Mouse (Mus musculus) embryonic facial prominence, embryonic 14.5 days (tissue): Measurements from ENCODE around the gene Stk4. TPM values are rescaled to one million over a fixed set of nuclear protein-coding genes. Genes with fewer than 3 reads are reported as not detected.
"Not testable (repeated sequence)": the region's sequence is repeated elsewhere in the genome, so short reads cannot be mapped to it uniquely, and the experiment has no call there.

Source experiments
- ATAC-seq: fragments of 200-750 bp; cut with Nextera tagmentation; 2 replicates; pipeline ENCODE4 v1.8.0; 2017; ENCODE audit warnings: low read depth, moderate number of reproducible peaks, moderate TSS enrichment
- DNase-seq: peaks from one replicate; pipeline ENCODE4 v3.0.0-alpha.2; 2015; ENCODE audit warnings: low spot score
- H3K27ac ChIP-seq: fragments of 300-500 bp; sonication (generic); replicated peaks from 2 replicates; pipeline ENCODE4 v1.5.1; 2014; ENCODE audit warnings: low read depth, mild to moderate bottlenecking, low read length, moderate library complexity
- H3K27me3 ChIP-seq: fragments of 300-500 bp; sonication (generic); replicated peaks from 2 replicates; pipeline ENCODE4 v1.6.1; 2014; ENCODE audit warnings: low read length; ENCODE audit not compliant: control insufficient read depth, insufficient read depth
- H3K36me3 ChIP-seq: fragments of 300-500 bp; sonication (generic); 2 replicates; pipeline ENCODE4 v1.6.1; 2014; ENCODE audit warnings: low read length, mixed read lengths; ENCODE audit not compliant: control insufficient read depth, insufficient read depth
- H3K4me1 ChIP-seq: fragments of 300-500 bp; sonication (generic); 2 replicates; pipeline ENCODE4 v1.6.1; 2014; ENCODE audit warnings: antibody characterized with exemption, low read length; ENCODE audit not compliant: control insufficient read depth, insufficient read depth
- H3K4me2 ChIP-seq: fragments of 300-500 bp; sonication (generic); 2 replicates; pipeline ENCODE4 v1.6.1; 2014; ENCODE audit warnings: low read depth, mild to moderate bottlenecking, low read length, moderate library complexity, mixed read lengths
- H3K4me3 ChIP-seq: fragments of 300-500 bp; sonication (generic); 2 replicates; pipeline ENCODE4 v1.5.1; 2014; ENCODE audit warnings: low read depth, mild to moderate bottlenecking, low read length
- H3K9ac ChIP-seq: fragments of 300-500 bp; sonication (generic); 2 replicates; pipeline ENCODE4 v1.6.1; 2014; ENCODE audit warnings: low read depth, mild to moderate bottlenecking, low read length, moderate library complexity, mixed read lengths
- H3K9me3 ChIP-seq: fragments of 300-500 bp; sonication (generic); 2 replicates; pipeline ENCODE4 v1.6.1; 2016; ENCODE audit warnings: low read length; ENCODE audit not compliant: control insufficient read depth
- WGBS: fragments of 180-500 bp; shearing (Covaris S2); extraction: QIAGEN DNeasy Blood & Tissue Kit; methylation state at CpG from one replicate; pipeline ENCODE4 v1.1.7; 2014; 5-methylcytosine and 5-hydroxymethylcytosine counted together
- polyA plus RNA-seq: library from polyadenylated mRNA; unstranded; fragments of >200 nt; fragmentation: Nextera tagmentation; extraction: Ambion mirVana; gene quantifications from 2 replicates; pipeline ENCODE4 v1.2.1, GENCODE M21; 2014

Stk4 gene
- polyA plus RNA-seq, 1 experiment from 2014 or later = 24.4 TPM

DNA sequence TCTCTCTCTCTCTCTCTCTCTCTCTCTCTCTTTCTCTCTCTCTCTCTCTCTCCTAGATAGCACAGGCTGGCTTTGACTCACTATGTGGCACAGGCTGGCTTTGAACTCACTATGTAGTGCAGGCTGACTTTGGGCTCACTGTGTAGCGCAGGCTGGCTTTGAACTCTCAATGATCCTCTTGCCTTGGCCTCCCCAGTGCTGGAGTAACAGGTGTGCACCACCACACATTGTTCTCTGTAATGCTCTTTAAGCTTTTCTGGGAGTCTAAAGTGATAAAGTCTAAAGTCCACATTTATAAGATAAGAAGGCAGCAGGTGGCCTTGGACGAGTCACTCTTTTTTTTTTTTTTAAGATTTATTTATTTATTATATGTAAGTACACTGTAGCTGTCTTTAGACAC lies 28.6 kb upstream of the Stk4 start:
- Histone ChIP-seq H3K4me2 (no peak overlapping the region), H3K36me3 (no peaks in the 10 kb centered on the region), H3K4me3 (no peak overlapping the region), H3K9ac (no peak overlapping the region), H3K27ac (no peak overlapping the region), H3K4me1 (no peaks in the 10 kb centered on the region), H3K9me3 (no peaks in the 10 kb centered on the region), H3K27me3 (no peaks in the 10 kb centered on the region)
- ATAC-seq (no peak), DNase-seq (no peak)
- 88% methylated on average over 2 of the region's 2 CpGs for WGBS

DNA sequence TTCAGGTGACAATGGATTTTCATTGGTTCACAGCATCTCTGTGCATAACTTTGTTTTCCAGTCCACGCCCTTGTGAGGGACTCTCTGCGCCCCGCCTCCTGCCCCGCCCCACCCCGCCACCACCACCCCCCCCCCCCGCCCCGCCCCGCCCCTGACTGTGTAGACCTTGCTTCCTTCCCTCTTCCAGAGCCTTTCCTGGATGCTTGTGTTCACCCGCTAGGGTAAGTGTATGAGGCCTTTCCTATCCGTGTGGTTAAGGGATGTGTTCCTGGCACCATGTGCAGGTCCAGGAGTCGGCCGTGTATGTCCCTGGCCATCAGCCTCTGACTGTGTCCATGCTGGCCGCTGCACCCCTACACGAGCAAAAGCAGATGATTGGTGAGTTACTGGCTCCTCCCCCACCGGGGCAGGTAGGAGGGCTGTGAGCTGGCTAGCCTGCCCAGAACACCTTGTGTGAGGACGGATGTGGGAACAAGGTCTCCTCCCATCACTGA lies 22.9 kb upstream of the Stk4 start:
- whole genome bisulfite sequencing = 5% methylated on average over 10 of the region's 16 CpGs
- H3K36me3 ChIP-seq = peaks cover 8% of the 10 kb centered on the region; the same call in 1 of the 2 replicates
- H3K27ac ChIP-seq = no peak overlapping the region
- H3K9me3 ChIP-seq = no peaks in the 10 kb centered on the region
- H3K27me3 ChIP-seq = no peaks in the 10 kb centered on the region
- no peaks in the 10 kb centered on the region for H3K4me1 ChIP-seq
- ATAC-seq (peak; percentile 79), DNase-seq (peak; percentile 35)
- no peak overlapping the region; the same call in 1 of the 2 replicates for H3K9ac ChIP-seq
- H3K4me3 ChIP-seq = peak overlapping the region; percentile 18; the same call in 1 of the 2 replicates
- H3K4me2 ChIP-seq = peak overlapping the region; percentile 43

DNA sequence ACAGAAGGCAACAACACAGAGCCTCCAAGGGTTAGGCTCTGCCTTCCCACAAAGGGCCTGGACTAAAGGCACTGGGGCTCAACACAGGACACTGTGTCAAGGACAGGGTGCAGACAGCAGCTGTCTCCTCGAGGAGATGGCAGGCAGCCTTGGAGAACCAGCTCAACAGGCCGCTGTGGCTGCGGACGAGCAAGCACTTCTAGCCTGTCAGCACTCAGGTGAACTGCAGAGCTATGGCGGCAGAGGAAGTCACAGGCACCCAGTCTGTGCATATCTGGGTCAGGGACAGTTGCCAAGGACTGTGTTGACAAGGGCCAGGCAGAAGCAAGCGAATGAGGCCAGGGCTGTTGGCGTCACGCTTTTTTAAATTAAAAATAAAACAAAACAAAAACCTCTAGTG lies 16.4 kb upstream of the Stk4 start:
- Histone ChIP-seq H3K9ac (no peak overlapping the region), H3K4me2 (no peak overlapping the region), H3K27me3 (no peaks in the 10 kb centered on the region), H3K36me3 (peaks cover 69% of the 10 kb centered on the region), H3K4me1 (no peaks in the 10 kb centered on the region), H3K9me3 (no peaks in the 10 kb centered on the region), H3K27ac (no peak overlapping the region), H3K4me3 (no peak overlapping the region)
- ATAC-seq (no peak), DNase-seq (no peak)
- 86% methylated on average over 8 of the region's 8 CpGs for WGBS

DNA sequence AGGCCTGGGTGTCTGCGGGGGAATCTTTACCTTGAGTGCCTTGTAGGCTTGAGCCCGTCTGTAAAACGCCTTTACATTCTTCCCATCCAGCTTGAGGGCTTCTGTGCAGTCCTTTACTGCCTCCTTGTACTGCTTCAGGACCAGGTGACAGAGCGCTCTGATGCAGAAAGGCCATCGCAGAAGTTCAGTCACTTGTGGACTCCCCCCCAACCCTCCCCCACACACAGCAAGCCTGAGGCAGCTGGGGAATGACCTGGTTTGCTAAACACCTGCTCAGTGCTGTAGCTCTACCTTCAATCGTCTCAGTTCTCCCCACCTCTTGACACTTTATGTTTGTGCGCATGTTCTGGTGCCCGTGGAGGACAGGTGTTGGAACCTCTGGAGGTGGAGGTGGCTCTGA lies 15.5 kb upstream of the Stk4 start:
- WGBS = 86% methylated on average over 7 of the region's 8 CpGs
- H3K9ac ChIP-seq = no peak overlapping the region
- no peak overlapping the region for H3K27ac ChIP-seq
- ATAC-seq (no peak), DNase-seq (no peak)
- H3K36me3 ChIP-seq = peaks cover 78% of the 10 kb centered on the region
- H3K27me3 ChIP-seq = no peaks in the 10 kb centered on the region
- H3K4me3 ChIP-seq = no peak overlapping the region
- H3K4me1 ChIP-seq = no peaks in the 10 kb centered on the region
- no peak overlapping the region for H3K4me2 ChIP-seq
- no peaks in the 10 kb centered on the region for H3K9me3 ChIP-seq

DNA sequence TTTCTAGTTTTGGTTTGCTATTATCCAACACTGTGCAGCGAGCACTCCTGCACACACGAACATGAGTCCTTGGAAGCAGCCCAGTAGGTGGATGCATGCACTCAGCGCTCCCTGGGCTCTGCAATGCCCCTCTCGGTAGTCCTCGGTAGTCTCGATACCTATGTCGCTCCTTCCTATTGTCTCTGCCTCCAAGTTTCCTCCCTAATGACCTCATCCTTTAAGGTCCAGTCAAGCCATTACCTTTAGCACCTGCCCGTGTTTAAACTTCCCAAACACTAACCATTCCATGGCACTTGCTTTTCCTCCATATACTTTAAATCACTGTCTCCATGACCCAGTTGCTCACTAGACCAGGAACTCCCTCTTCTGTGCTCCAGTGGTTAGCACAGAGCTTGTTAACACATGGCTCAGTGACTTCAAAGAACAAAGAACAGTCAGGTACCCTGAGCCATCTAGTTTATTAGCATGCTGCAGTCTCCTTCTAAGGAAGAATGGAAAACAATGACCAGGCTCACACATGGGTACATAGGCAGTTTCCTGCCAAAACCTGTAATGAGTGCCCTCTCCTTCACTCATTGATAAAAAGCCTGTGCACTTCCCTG lies 10.4 kb upstream of the Stk4 start:
- no peak overlapping the region for H3K4me3 ChIP-seq
- no peaks in the 10 kb centered on the region for H3K4me1 ChIP-seq
- no peaks in the 10 kb centered on the region for H3K27me3 ChIP-seq
- H3K9me3 ChIP-seq = no peaks in the 10 kb centered on the region
- 93% methylated on average over 8 of the region's 8 CpGs for WGBS
- no peak for ATAC-seq
- no peak overlapping the region for H3K4me2 ChIP-seq
- H3K27ac ChIP-seq = no peak overlapping the region
- H3K9ac ChIP-seq = no peak overlapping the region
- peaks cover 88% of the 10 kb centered on the region for H3K36me3 ChIP-seq
- no peak for DNase-seq

DNA sequence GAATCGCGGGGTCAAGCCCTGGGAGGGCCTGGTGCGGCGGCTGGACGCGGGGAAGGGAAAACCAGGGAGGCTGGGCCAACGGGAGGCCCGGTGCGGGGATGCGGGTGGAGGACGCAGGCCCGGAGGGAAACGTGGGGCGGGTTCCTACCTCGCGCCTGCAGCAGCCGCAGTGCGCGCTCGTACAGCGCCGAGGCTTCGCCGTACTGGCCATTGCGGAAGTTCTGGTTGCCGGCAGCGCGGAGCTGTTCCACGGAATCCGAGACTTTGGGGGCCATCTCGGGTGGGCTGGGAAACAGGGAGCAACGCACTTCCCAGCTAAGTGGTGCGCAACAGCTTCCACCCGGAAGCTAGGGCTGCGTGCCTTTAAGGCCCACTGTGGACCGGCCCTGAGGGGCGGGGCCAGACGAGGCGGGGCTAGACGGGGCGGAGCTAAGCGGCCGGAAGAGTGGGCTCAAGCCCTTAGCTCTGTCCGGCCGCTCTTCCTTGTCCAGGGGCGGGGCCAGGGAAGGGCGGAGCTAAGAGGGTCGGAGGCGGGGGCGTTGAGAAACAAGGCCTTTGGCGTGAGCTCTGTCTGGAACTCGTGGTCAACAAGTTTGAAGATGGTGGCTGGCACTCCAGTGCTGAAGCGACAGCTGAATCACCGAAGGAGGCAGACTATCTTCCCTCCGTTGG lies 779 bp downstream of the Stk4 start, which contains the start of gene Tomm34:
Gene Tomm34, minus strand, starts transcription at position 405 of the 672 bp plus-strand sequence.
- Histone ChIP-seq H3K9ac (peak within 1 kb of the TSS; percentile 90), H3K4me1 (peaks cover 22% of the 10 kb centered on the region), H3K27me3 (no peaks in the 10 kb centered on the region), H3K36me3 (peaks cover 17% of the 10 kb centered on the region), H3K27ac (peak within 1 kb of the TSS; percentile 91), H3K4me3 (peak within 1 kb of the TSS; percentile 98), H3K9me3 (no peaks in the 10 kb centered on the region), H3K4me2 (peak within 1 kb of the TSS; percentile 92)
- DNase-seq (peak; percentile 96), ATAC-seq (peak; percentile 96)
- 1% methylated on average over 45 of the region's 55 CpGs for WGBS

DNA sequence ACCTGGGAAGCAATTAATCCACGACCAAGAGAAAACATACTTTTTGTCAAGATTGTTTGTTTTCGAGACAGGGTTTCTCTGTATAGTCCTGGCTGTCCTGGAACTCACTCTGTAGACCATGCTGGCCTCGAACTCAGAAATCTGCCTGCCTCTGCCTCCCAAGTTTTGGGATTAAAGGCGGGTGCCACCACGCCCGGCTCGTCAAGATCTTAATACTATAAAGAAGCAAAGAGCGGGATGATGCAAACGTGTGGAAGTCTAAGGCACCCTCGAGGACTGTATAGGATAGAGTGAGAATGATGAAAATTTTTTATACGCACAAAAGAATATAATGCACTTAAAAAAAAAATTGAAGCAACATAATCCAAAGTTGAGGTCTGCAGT lies 1.3 kb downstream of the Stk4 start:
- ATAC-seq, H3K27me3 ChIP-seq, H3K9ac ChIP-seq, H3K9me3 ChIP-seq, DNase-seq: not testable (repeated sequence)
- H3K4me2 ChIP-seq = peak overlapping the region; percentile 92
- WGBS = 73% methylated on average over 11 of the region's 11 CpGs
- peaks cover 12% of the 10 kb centered on the region for H3K36me3 ChIP-seq
- peak overlapping the region; percentile 91; the same call in 1 of the 2 replicates for H3K27ac ChIP-seq
- peak overlapping the region; percentile 98 for H3K4me3 ChIP-seq
- H3K4me1 ChIP-seq = peaks cover 22% of the 10 kb centered on the region

DNA sequence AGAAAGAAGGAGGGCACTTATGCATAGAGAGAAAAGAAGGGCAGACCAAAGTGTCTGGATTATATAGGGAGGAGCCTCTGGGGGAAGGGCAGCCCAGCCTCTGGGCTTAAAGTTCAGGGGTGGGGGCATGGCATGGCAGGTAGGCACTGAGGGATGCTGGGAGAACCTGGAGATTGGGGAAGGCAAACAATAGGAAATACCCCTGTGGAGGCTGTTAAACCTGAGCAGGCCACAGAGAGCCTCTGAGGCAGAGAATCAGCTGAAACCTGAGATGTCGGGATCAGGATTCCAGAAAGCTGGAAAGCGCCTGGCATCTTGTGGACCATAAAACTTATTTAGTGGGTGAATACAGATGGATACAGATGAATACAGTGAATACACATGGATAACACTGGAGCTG lies 2.0 kb downstream of the Stk4 start:
- ATAC-seq (no peak), DNase-seq (no peak)
- no peak overlapping the region for H3K4me3 ChIP-seq
- no peak overlapping the region for H3K9ac ChIP-seq
- no peak overlapping the region for H3K4me2 ChIP-seq
- peaks cover 5% of the 10 kb centered on the region; the same call in 1 of the 2 replicates for H3K36me3 ChIP-seq
- H3K27me3 ChIP-seq = no peaks in the 10 kb centered on the region
- no peaks in the 10 kb centered on the region for H3K9me3 ChIP-seq
- 59% methylated on average over 2 of the region's 2 CpGs for WGBS
- H3K4me1 ChIP-seq = peaks cover 22% of the 10 kb centered on the region
- no peak overlapping the region for H3K27ac ChIP-seq
